Mouse (Mus musculus): ENCODE results near the gene Krt7. TPM values are rescaled to one million over a fixed set of nuclear protein-coding genes. Genes with fewer than 3 reads are reported as not detected.

The Krt7 gene
- total and polyA plus RNA-seq, 3 experiments = 0.55 to 2.5 (median 0.81) TPM

GRCm38 (mm10) chr15:101370101-101370911, 40.5 kb upstream of the Krt7 start, which contains the start of gene Krt80:
Gene Krt80 (minus strand): TSS chr15:101370162.
- H3K4me1 ChIP-seq (ENCODE audit: control insufficient read depth in 1 of 2, insufficient read depth in 2 of 2) = peaks cover 0 to 19% of the 10 kb centered on the region in 2 experiments; a peak in 2 of 4 replicates
- in situ Hi-C loops (cut with MboI; ENCODE audit: low pct_ligation_motif_present, low pct_unique_long_range_greater_than_20kb, low sequenced_read_pairs) (no loop called here), dilution Hi-C loops (cut with MboI; ENCODE audit: extremely low pct_ligation_motif_present, extremely low pct_unique_long_range_greater_than_20kb, low sequenced_read_pairs) (no loop called here)
- TF ChIP-seq KAT2A (IDR thresholded peaks at IDR 0.05; ENCODE audit: insufficient replicate concordance, low read length) = no peak
- no peak for TF ChIP-seq CHD1 (IDR thresholded peaks at IDR 0.05; ENCODE audit: low read depth, low read length)
- TF ChIP-seq TBP (conservative IDR thresholded peaks at IDR 0.05; ENCODE audit: low read depth, low read length) = no peak
- no peak for TF ChIP-seq MAZ (IDR thresholded peaks at IDR 0.05; ENCODE audit: low read depth, low read length)
- TF ChIP-seq CHD2 (IDR thresholded peaks at IDR 0.05; ENCODE audit: low read length) = no peak
- TF ChIP-seq USF2 (conservative IDR thresholded peaks at IDR 0.05; ENCODE audit: low read depth, low read length) = no peak
- TF ChIP-seq E2F4 (IDR thresholded peaks at IDR 0.05; ENCODE audit: insufficient replicate concordance, low read depth, low read length) = no peak
- TF ChIP-seq BHLHE40 (IDR thresholded peaks at IDR 0.05; ENCODE audit: low read depth, low read length) = no peak
- TF ChIP-seq RAD21 (IDR thresholded peaks at IDR 0.05; ENCODE audit: low read depth, low read length) = no peak
- no peak for TF ChIP-seq TCF12 (IDR thresholded peaks at IDR 0.05; ENCODE audit: low read depth, low read length)
- H3K9me3 ChIP-seq (replicated peaks; ENCODE audit: low read length) = no peaks in the 10 kb centered on the region
- H3K4me2 ChIP-seq (ENCODE audit: insufficient read depth, low read depth, poor library complexity, severe bottlenecking) = no peak within 1 kb of the TSS
- no peak within 1 kb of the TSS for H3K4me3 ChIP-seq (replicated peaks in 1 of 3; ENCODE audit: low read depth in 2 of 3, low read length in 2 of 3, poor library complexity in 1 of 3)
- no peak within 1 kb of the TSS for H3K9ac ChIP-seq (ENCODE audit: insufficient read depth, low read depth)
- H3K27me3 ChIP-seq (replicated peaks) = peaks cover 82% of the 10 kb centered on the region
- no peak within 1 kb of the TSS for H3K27ac ChIP-seq (ENCODE audit: insufficient read depth, low read depth)
- no peaks in the 10 kb centered on the region for H3K36me3 ChIP-seq (replicated peaks in 1 of 2; ENCODE audit: control insufficient read depth in 1 of 2, insufficient read depth in 1 of 2, low read length in 1 of 2)
- no peaks in the 10 kb centered on the region for H3K79me2 ChIP-seq (replicated peaks; ENCODE audit: control insufficient read depth, extremely low read depth, insufficient read depth, poor library complexity, severe bottlenecking)
- DNase-seq (ENCODE audit: extremely low read depth) = no peak

GRCm38 (mm10) chr15:101371141-101371985, 39.5 kb upstream of the Krt7 start:
- Histone ChIP-seq H3K79me2 (replicated peaks; ENCODE audit: control insufficient read depth, extremely low read depth, insufficient read depth, poor library complexity, severe bottlenecking) (no peaks in the 10 kb centered on the region), H3K27ac (ENCODE audit: insufficient read depth, low read depth) (no peak overlapping the region), H3K36me3 (replicated peaks in 1 of 2; ENCODE audit: control insufficient read depth in 1 of 2, insufficient read depth in 1 of 2, low read length in 1 of 2) (no peaks in the 10 kb centered on the region), H3K4me1 (ENCODE audit: control insufficient read depth in 1 of 2, insufficient read depth in 2 of 2) (peaks cover 0 to 28% of the 10 kb centered on the region in 2 experiments; a peak in 2 of 4 replicates), H3K9ac (ENCODE audit: insufficient read depth, low read depth) (no peak overlapping the region), H3K27me3 (replicated peaks) (peaks cover 83% of the 10 kb centered on the region), H3K4me3 (replicated peaks in 1 of 3; ENCODE audit: low read depth in 2 of 3, low read length in 2 of 3, poor library complexity in 1 of 3) (no peak overlapping the region), H3K9me3 (replicated peaks; ENCODE audit: low read length) (no peaks in the 10 kb centered on the region), H3K4me2 (ENCODE audit: insufficient read depth, low read depth, poor library complexity, severe bottlenecking) (no peak overlapping the region)
- TF ChIP-seq SIN3A (IDR thresholded peaks at IDR 0.05; ENCODE audit: low read length) (no peak), ELF1 (IDR thresholded peaks at IDR 0.05; ENCODE audit: low read depth, low read length) (no peak), ZKSCAN1 (IDR thresholded peaks at IDR 0.05; ENCODE audit: borderline replicate concordance, low read depth, low read length) (no peak), CTCF (conservative IDR thresholded peaks at IDR 0.05 in 1 of 2, IDR thresholded peaks at IDR 0.05 in 1 of 2; ENCODE audit: low read depth in 2 of 2, low read length in 2 of 2) (no peak), TCF12 (IDR thresholded peaks at IDR 0.05; ENCODE audit: low read depth, low read length) (no peak), MYC (IDR thresholded peaks at IDR 0.05; ENCODE audit: low read depth, low read length) (no peak), SMC3 (IDR thresholded peaks at IDR 0.05; ENCODE audit: low read depth, low read length) (no peak), MEF2A (IDR thresholded peaks at IDR 0.05; ENCODE audit: borderline replicate concordance, low read depth, low read length) (no peak), MAFK (IDR thresholded peaks at IDR 0.05; ENCODE audit: insufficient replicate concordance, low read length) (no peak), TBP (conservative IDR thresholded peaks at IDR 0.05; ENCODE audit: low read depth, low read length) (no peak), ETS1 (conservative IDR thresholded peaks at IDR 0.05; ENCODE audit: low read depth, low read length) (no peak), PAX5 (IDR thresholded peaks at IDR 0.05; ENCODE audit: low read length) (no peak), RCOR1 (conservative IDR thresholded peaks at IDR 0.05; ENCODE audit: low read depth, low read length) (no peak), POLR2A (IDR thresholded peaks at IDR 0.05; ENCODE audit: low read depth, low read length) (no peak), EP300 (IDR thresholded peaks at IDR 0.05; ENCODE audit: low read length) (no peak), CHD2 (IDR thresholded peaks at IDR 0.05; ENCODE audit: low read length) (no peak), NELFE (IDR thresholded peaks at IDR 0.05; ENCODE audit: low read depth, low read length) (no peak), GABPA (IDR thresholded peaks at IDR 0.05; ENCODE audit: insufficient replicate concordance, low read depth, low read length) (no peak), KAT2A (IDR thresholded peaks at IDR 0.05; ENCODE audit: insufficient replicate concordance, low read length) (no peak)
- dilution Hi-C loops (cut with MboI; ENCODE audit: extremely low pct_ligation_motif_present, extremely low pct_unique_long_range_greater_than_20kb, low sequenced_read_pairs) = no loop called here
- DNase-seq (ENCODE audit: extremely low read depth) = no peak
- in situ Hi-C loops (cut with MboI; ENCODE audit: low pct_ligation_motif_present, low pct_unique_long_range_greater_than_20kb, low sequenced_read_pairs) = no loop called here
